ENCODE assay signal across 9 mouse cellular contexts in the genomic region with DNA sequence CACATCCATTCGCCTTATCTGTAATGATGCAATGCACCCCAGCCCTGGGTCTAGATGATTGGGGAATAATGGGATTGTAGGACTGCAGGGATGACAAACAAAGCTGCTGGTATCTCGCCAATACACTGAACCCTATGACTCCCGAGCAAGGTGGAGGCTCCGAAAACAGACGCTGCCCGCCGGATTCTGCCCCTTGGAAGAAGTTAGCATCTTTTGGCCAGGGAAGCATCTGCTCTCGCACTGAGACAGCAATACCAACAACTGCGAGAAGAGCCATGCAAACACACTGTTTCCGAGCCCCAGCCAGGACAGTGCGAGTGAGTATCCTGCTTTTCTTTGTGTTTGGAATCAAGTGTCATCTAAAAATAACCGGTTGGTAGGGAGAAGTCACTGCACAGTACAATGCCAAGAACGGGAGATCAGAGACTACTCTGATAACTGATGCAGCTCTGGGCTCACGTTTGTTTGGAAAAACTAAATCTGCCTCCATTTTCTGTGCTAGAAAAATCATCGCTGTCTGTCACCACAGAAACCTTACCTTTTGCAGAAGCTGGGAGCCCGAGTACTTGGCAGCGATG. TPM values are rescaled to one million over a fixed set of nuclear protein-coding genes. Genes with fewer than 3 reads are reported as not detected.
DNase-seq lines count a peak whose midpoint lies in the region; ATAC-seq lines count a peak whose summit lies in the region.
"Had no signal": no experiment of that assay in that cellular context is flagged by ENCODE, and none has a peak within 500 bp of the region (broad histone marks: within the 10 kb centered on the region; RNA-seq: fewer than 3 reads in every experiment).

No protein-coding gene starts in this region.

- H3K9me3 ChIP-seq in heart, embryonic 13.5 days: no peaks in the 10 kb centered on the region
- no peaks in the 10 kb centered on the region for H3K9me3 ChIP-seq in embryonic facial prominence, embryonic 15.5 days (replicated peaks)
- no peaks in the 10 kb centered on the region for H3K9me3 ChIP-seq in limb, embryonic 13.5 days

- no peak for DNase-seq in heart, postnatal 4 days
- peak; percentile 40 for DNase-seq in brain, adult 2 months (ENCODE audit: low read depth, low spot score)
- no peak for DNase-seq in ovary, adult 18-20 months (ENCODE audit: low spot score)
- DNase-seq in right cerebral cortex, postnatal 36 days (ENCODE audit: low spot score in 2 of 2): no peak
- no peak for DNase-seq in frontal cortex, postnatal 10 days (ENCODE audit: low spot score in 2 of 2)
- DNase-seq: thymus, postnatal 36 days had no signal

- no peak overlapping the region for H3K27ac ChIP-seq in heart, embryonic 13.5 days (replicated peaks)
- peak overlapping the region; percentile 36 for H3K27ac ChIP-seq in embryonic facial prominence, embryonic 15.5 days (replicated peaks)
- H3K27ac ChIP-seq in limb, embryonic 13.5 days: no peak overlapping the region

- H3K27me3 ChIP-seq in heart, embryonic 13.5 days (replicated peaks): peaks cover 93% of the 10 kb centered on the region
- peaks cover 48% of the 10 kb centered on the region for H3K27me3 ChIP-seq in embryonic facial prominence, embryonic 15.5 days
- H3K27me3 ChIP-seq in limb, embryonic 13.5 days: peaks cover 78% of the 10 kb centered on the region

- H3K36me3 ChIP-seq in heart, embryonic 13.5 days: no peaks in the 10 kb centered on the region
- no peaks in the 10 kb centered on the region for H3K36me3 ChIP-seq in embryonic facial prominence, embryonic 15.5 days
- no peaks in the 10 kb centered on the region for H3K36me3 ChIP-seq in limb, embryonic 13.5 days

- ATAC-seq in heart, embryonic 13.5 days (ENCODE audit: extremely low read depth, insufficient number of reproducible peaks, low FRiP score, low TSS enrichment): no peak
- no peak for ATAC-seq in embryonic facial prominence, embryonic 15.5 days (ENCODE audit: insufficient number of reproducible peaks, low FRiP score, low TSS enrichment, low read depth)
- no peak for ATAC-seq in limb, embryonic 13.5 days (ENCODE audit: low FRiP score, low read depth)

- 2% methylated on average over 17 of the region's 17 CpGs for WGBS in heart, embryonic 13.5 days
- WGBS in embryonic facial prominence, embryonic 15.5 days: 4% methylated on average over 17 of the region's 17 CpGs
- WGBS in limb, embryonic 13.5 days: 3% methylated on average over 17 of the region's 17 CpGs

- peak overlapping the region; percentile 76 for H3K4me3 ChIP-seq in heart, embryonic 13.5 days
- peak overlapping the region; percentile 55 for H3K4me3 ChIP-seq in embryonic facial prominence, embryonic 15.5 days (replicated peaks)
- peak overlapping the region; percentile 68 for H3K4me3 ChIP-seq in limb, embryonic 13.5 days

- peaks cover 25% of the 10 kb centered on the region for H3K4me1 ChIP-seq in heart, embryonic 13.5 days
- H3K4me1 ChIP-seq in embryonic facial prominence, embryonic 15.5 days: peaks cover 35% of the 10 kb centered on the region
- H3K4me1 ChIP-seq in limb, embryonic 13.5 days: peaks cover 33% of the 10 kb centered on the region

- H3K4me2 ChIP-seq in heart, embryonic 13.5 days: peak overlapping the region; percentile 100
- H3K4me2 ChIP-seq in embryonic facial prominence, embryonic 15.5 days (replicated peaks): peak overlapping the region; percentile 85
- H3K4me2 ChIP-seq in limb, embryonic 13.5 days (replicated peaks): peak overlapping the region; percentile 99

- H3K9ac ChIP-seq in heart, embryonic 13.5 days: 0 out of 2 replicates have a peak overlapping the region, but pooled peaks have one; percentile 19
- H3K9ac ChIP-seq in embryonic facial prominence, embryonic 15.5 days: 0 out of 2 replicates have a peak overlapping the region, but pooled peaks have one; percentile 7
- no peak overlapping the region for H3K9ac ChIP-seq in limb, embryonic 13.5 days

RNA-seq across cellular contexts. Expression of a gene that starts 1.2 kb away (rescaled TPM):
- 0.33 and 0.52 TPM in 2 replicates for polyA plus RNA-seq in heart, embryonic 13.5 days (2015; fragmentation: Nextera tagmentation; extraction: Ambion mirVana)
- under 1 TPM; 0.23 to 0.31 TPM for total RNA-seq in heart, postnatal 4 days (2021)
- polyA plus RNA-seq in embryonic facial prominence, embryonic 15.5 days (2015; fragmentation: Nextera tagmentation; extraction: Ambion mirVana): 37.5 and 41.0 TPM in 2 replicates
- polyA plus RNA-seq in limb, embryonic 13.5 days (2015; fragmentation: Nextera tagmentation; extraction: Ambion mirVana): 5.3 and 6.0 TPM in 2 replicates
